ENCODE assay signal across 18 mouse cellular contexts in the genomic region with DNA sequence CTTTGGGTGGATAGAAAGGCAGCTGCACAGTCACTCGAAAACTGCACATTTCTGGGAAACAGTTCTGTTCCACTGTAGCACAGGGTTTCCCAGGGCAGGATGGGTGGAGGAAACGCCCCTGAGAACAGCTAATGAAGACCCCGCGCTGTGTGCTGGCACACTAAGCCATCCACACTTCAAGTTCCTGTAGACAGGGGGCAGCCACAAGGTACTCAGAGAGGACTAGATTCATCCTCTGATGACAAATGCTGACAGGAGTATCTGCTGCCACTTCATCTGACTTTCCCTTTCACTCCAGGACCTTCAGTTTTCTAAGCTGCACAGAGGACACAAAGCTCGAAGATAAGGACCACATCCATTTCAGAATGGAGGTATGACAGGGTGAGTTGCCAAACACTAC. TPM values are rescaled to one million over a fixed set of nuclear protein-coding genes. Genes with fewer than 3 reads are reported as not detected.
DNase-seq lines count a peak whose midpoint lies in the region; ATAC-seq and TF ChIP-seq lines count a peak whose summit lies in the region.
"Had no signal": no experiment of that assay in that cellular context is flagged by ENCODE, and none has a peak within 500 bp of the region (broad histone marks: within the 10 kb centered on the region; RNA-seq: fewer than 3 reads in every experiment).

No protein-coding gene starts in this region.

- no peak overlapping the region for H3K4me3 ChIP-seq in hindbrain, embryonic 14.5 days (replicated peaks; ENCODE audit: low read length)
- H3K4me3 ChIP-seq in hindbrain, embryonic 12.5 days = no peak overlapping the region
- H3K4me3 ChIP-seq in midbrain, embryonic 16.5 days (ENCODE audit: low read depth, low read length) = no peak overlapping the region
- no peak overlapping the region for H3K4me3 ChIP-seq in midbrain, embryonic 10.5 days
- no peak overlapping the region for H3K4me3 ChIP-seq in limb, embryonic 10.5 days
- no peak overlapping the region for H3K4me3 ChIP-seq in kidney, adult 2 months (ENCODE audit: insufficient read depth, low read depth, low read length)
- H3K4me3 ChIP-seq: heart, embryonic 12.5 days; limb, embryonic 13.5 days had no signal

- TF ChIP-seq CTCF in kidney, adult 2 months (conservative IDR thresholded peaks at IDR 0.05; ENCODE audit: insufficient read depth, insufficient read length, low read depth, low read length) = no peak

- 0 out of 2 replicates have a peak, but pooled peaks have one; percentile 22 for ATAC-seq in hindbrain, embryonic 14.5 days (ENCODE audit: low FRiP score)
- no peak for ATAC-seq in hindbrain, embryonic 12.5 days (ENCODE audit: low FRiP score)
- ATAC-seq in midbrain, embryonic 16.5 days = no peak

- H3K4me2 ChIP-seq in hindbrain, embryonic 14.5 days (replicated peaks) = no peak overlapping the region
- H3K4me2 ChIP-seq in hindbrain, embryonic 12.5 days (replicated peaks) = no peak overlapping the region
- H3K4me2 ChIP-seq in midbrain, embryonic 16.5 days (ENCODE audit: low read length) = no peak overlapping the region
- H3K4me2 ChIP-seq: heart, embryonic 12.5 days had no signal

- DNase-seq in hindbrain, embryonic 14.5 days (ENCODE audit: low spot score) = no peak
- no peak for DNase-seq in midbrain, embryonic 10.5 days (ENCODE audit: low spot score)
- no peak for DNase-seq in limb, embryonic 10.5 days (ENCODE audit: low spot score)
- DNase-seq in kidney, adult 2 months = no peak
- DNase-seq in right cerebral cortex, postnatal 25 days = no peak
- DNase-seq: adrenal gland, postnatal 14 days; cerebellum, adult 9-10 months; heart, postnatal 36 days; kidney, adult 18-20 months; kidney, postnatal 25 days; layer of hippocampus, postnatal 36 days; lung, adult 2 months; right cerebral cortex, postnatal 14 days had no signal

- no peaks in the 10 kb centered on the region for H3K9me3 ChIP-seq in hindbrain, embryonic 14.5 days (ENCODE audit: control insufficient read depth, low read length)
- H3K9me3 ChIP-seq in hindbrain, embryonic 12.5 days (replicated peaks) = no peaks in the 10 kb centered on the region
- no peaks in the 10 kb centered on the region for H3K9me3 ChIP-seq in midbrain, embryonic 16.5 days (replicated peaks; ENCODE audit: control insufficient read depth, low read length, poor library complexity, severe bottlenecking)
- no peaks in the 10 kb centered on the region for H3K9me3 ChIP-seq in midbrain, embryonic 10.5 days (replicated peaks)
- no peaks in the 10 kb centered on the region for H3K9me3 ChIP-seq in limb, embryonic 10.5 days (replicated peaks)
- H3K9me3 ChIP-seq: heart, embryonic 12.5 days; limb, embryonic 13.5 days had no signal

- peak overlapping the region; percentile 80 for H3K27ac ChIP-seq in hindbrain, embryonic 14.5 days
- no peak overlapping the region for H3K27ac ChIP-seq in hindbrain, embryonic 12.5 days
- peak overlapping the region; percentile 2 for H3K27ac ChIP-seq in midbrain, embryonic 16.5 days (ENCODE audit: low read length)
- no peak overlapping the region for H3K27ac ChIP-seq in midbrain, embryonic 10.5 days (replicated peaks)
- peak overlapping the region; percentile 72; the same call in 1 of the 2 replicates for H3K27ac ChIP-seq in limb, embryonic 10.5 days
- H3K27ac ChIP-seq in kidney, adult 2 months (ENCODE audit: insufficient read depth, low read depth, low read length) = no peak overlapping the region
- H3K27ac ChIP-seq: limb, embryonic 13.5 days; macrophage had no signal

- TF ChIP-seq POLR2A in kidney, adult 2 months (IDR thresholded peaks at IDR 0.05; ENCODE audit: low read depth, low read length) = no peak

- peaks cover 10% of the 10 kb centered on the region for H3K27me3 ChIP-seq in hindbrain, embryonic 14.5 days (ENCODE audit: control insufficient read depth, insufficient read depth, low read length)
- peaks cover 4% of the 10 kb centered on the region; the same call in 1 of the 2 replicates for H3K27me3 ChIP-seq in hindbrain, embryonic 12.5 days
- no peaks in the 10 kb centered on the region for H3K27me3 ChIP-seq in midbrain, embryonic 16.5 days (ENCODE audit: control insufficient read depth, insufficient read depth, low read depth, low read length)
- H3K27me3 ChIP-seq in midbrain, embryonic 10.5 days (ENCODE audit: low read depth, poor library complexity, severe bottlenecking) = peaks cover 98% of the 10 kb centered on the region
- peaks cover 30% of the 10 kb centered on the region for H3K27me3 ChIP-seq in limb, embryonic 10.5 days (ENCODE audit: low read depth, poor library complexity, severe bottlenecking)
- H3K27me3 ChIP-seq in kidney, adult 2 months (replicated peaks; ENCODE audit: control insufficient read depth, insufficient read depth, low read length) = no peaks in the 10 kb centered on the region

- no peak overlapping the region for H3K9ac ChIP-seq in hindbrain, embryonic 14.5 days
- no peak overlapping the region for H3K9ac ChIP-seq in hindbrain, embryonic 12.5 days
- no peak overlapping the region for H3K9ac ChIP-seq in midbrain, embryonic 16.5 days (ENCODE audit: low read depth, low read length)
- H3K9ac ChIP-seq: heart, embryonic 12.5 days; limb, embryonic 13.5 days had no signal

- WGBS in hindbrain, embryonic 14.5 days = 76% methylated on average over 5 of the region's 5 CpGs
- 66% methylated on average over 5 of the region's 5 CpGs for WGBS in hindbrain, embryonic 12.5 days
- WGBS in midbrain, embryonic 16.5 days = 66% methylated on average over 5 of the region's 5 CpGs
- WGBS in midbrain, embryonic 10.5 days = 74% methylated on average over 5 of the region's 5 CpGs
- whole genome bisulfite sequencing in limb, embryonic 10.5 days = 74% methylated on average over 5 of the region's 5 CpGs
- WGBS in kidney, adult 2 months = 71% methylated on average over 5 of the region's 5 CpGs

- H3K36me3 ChIP-seq in hindbrain, embryonic 14.5 days (replicated peaks; ENCODE audit: control insufficient read depth, insufficient read depth) = peaks cover 30% of the 10 kb centered on the region
- peaks cover 38% of the 10 kb centered on the region for H3K36me3 ChIP-seq in hindbrain, embryonic 12.5 days
- peaks cover 18% of the 10 kb centered on the region for H3K36me3 ChIP-seq in midbrain, embryonic 16.5 days (ENCODE audit: control insufficient read depth, insufficient read depth, low read length)
- peaks cover 34% of the 10 kb centered on the region for H3K36me3 ChIP-seq in midbrain, embryonic 10.5 days
- peaks cover 26% of the 10 kb centered on the region for H3K36me3 ChIP-seq in limb, embryonic 10.5 days
- H3K36me3 ChIP-seq in kidney, adult 2 months (ENCODE audit: control insufficient read depth, insufficient read depth, low read length) = peaks cover 6% of the 10 kb centered on the region

- peaks cover 22% of the 10 kb centered on the region for H3K4me1 ChIP-seq in hindbrain, embryonic 14.5 days (replicated peaks; ENCODE audit: control insufficient read depth, insufficient read depth, low read length)
- H3K4me1 ChIP-seq in hindbrain, embryonic 12.5 days = peaks cover 23% of the 10 kb centered on the region
- H3K4me1 ChIP-seq in midbrain, embryonic 16.5 days (ENCODE audit: control insufficient read depth, insufficient read depth, low read length) = peaks cover 8% of the 10 kb centered on the region
- H3K4me1 ChIP-seq in midbrain, embryonic 10.5 days = peaks cover 23% of the 10 kb centered on the region
- peaks cover 35% of the 10 kb centered on the region for H3K4me1 ChIP-seq in limb, embryonic 10.5 days
- H3K4me1 ChIP-seq in kidney, adult 2 months (ENCODE audit: control insufficient read depth, insufficient read depth, low read length) = no peaks in the 10 kb centered on the region
- H3K4me1 ChIP-seq: heart, embryonic 12.5 days had no signal

RNA-seq across cellular contexts. Expression of a gene that starts 17.2 kb away (rescaled TPM):
- polyA plus RNA-seq in hindbrain, embryonic 14.5 days (2014; fragmentation: Nextera tagmentation; extraction: Ambion mirVana) = 32.2 and 33.1 TPM in 2 replicates
- 47.3 and 49.1 TPM in 2 replicates for polyA plus RNA-seq in hindbrain, embryonic 12.5 days (2016; fragmentation: Nextera tagmentation; extraction: Ambion mirVana)
- polyA plus RNA-seq in midbrain, embryonic 16.5 days (2015; fragmentation: Nextera tagmentation; extraction: Ambion mirVana) = 38.3 and 38.7 TPM in 2 replicates
- polyA plus RNA-seq in midbrain, embryonic 10.5 days (2016; fragmentation: Nextera tagmentation; extraction: Ambion mirVana) = 26.0 and 31.1 TPM in 2 replicates
- polyA plus RNA-seq in limb, embryonic 10.5 days (2016; fragmentation: Nextera tagmentation; extraction: Ambion mirVana) = 26.3 and 33.5 TPM in 2 replicates
- polyA plus RNA-seq in kidney, adult 2 months (2012; rRNA removed) = 57.7 and 60.6 TPM in 2 replicates

RNA-seq across cellular contexts. Expression of a gene that starts 32.7 kb away (rescaled TPM):
- polyA plus RNA-seq in hindbrain, embryonic 14.5 days (2014; fragmentation: Nextera tagmentation; extraction: Ambion mirVana) = 47.5 and 63.4 TPM in 2 replicates
- 53.9 and 60.4 TPM in 2 replicates for polyA plus RNA-seq in hindbrain, embryonic 12.5 days (2016; fragmentation: Nextera tagmentation; extraction: Ambion mirVana)
- 46.9 and 49.8 TPM in 2 replicates for polyA plus RNA-seq in midbrain, embryonic 16.5 days (2015; fragmentation: Nextera tagmentation; extraction: Ambion mirVana)
- polyA plus RNA-seq in midbrain, embryonic 10.5 days (2016; fragmentation: Nextera tagmentation; extraction: Ambion mirVana) = 62.3 and 73.7 TPM in 2 replicates
- 61.8 and 74.3 TPM in 2 replicates for polyA plus RNA-seq in limb, embryonic 10.5 days (2016; fragmentation: Nextera tagmentation; extraction: Ambion mirVana)
- polyA plus RNA-seq in kidney, adult 2 months (2012; rRNA removed) = 563 and 636 TPM in 2 replicates

Comparison
In these comparisons a context has a peak if more than half of its experiments do, and no peak if none do; other contexts are left out.
1. H3K27ac ChIP-seq: peak in hindbrain, embryonic 14.5 days (single experiment), midbrain, embryonic 16.5 days (single experiment) and limb, embryonic 10.5 days (single experiment); none in hindbrain, embryonic 12.5 days (single experiment), midbrain, embryonic 10.5 days (single experiment) and kidney, adult 2 months (single experiment).